ENCODE assay signal across 8 mouse cellular contexts in genomic region chr9:20642896-20643466, GRCm38 (mm10). TPM values are rescaled to one million over a fixed set of nuclear protein-coding genes. Genes with fewer than 3 reads are reported as not detected.
DNase-seq lines count a peak whose midpoint lies in the region; ATAC-seq and TF ChIP-seq lines count a peak whose summit lies in the region.

No protein-coding gene starts in this region.

- DNase-seq in MEL (ENCODE audit: low read depth, low spot score) = peak; percentile 100
- DNase-seq in c-Kit-negative CD71-positive TER-119-positive erythroid progenitor cells, embryonic 14.5 days (ENCODE audit: low read depth, low spot score) = peak; percentile 49
- DNase-seq in forebrain, embryonic 14.5 days (ENCODE audit: low spot score) = peak; percentile 93
- peak; percentile 77 for DNase-seq in heart, postnatal 25 days (ENCODE audit: low spot score)
- peak; percentile 67 to 78 for DNase-seq in layer of hippocampus, adult 2 months (ENCODE audit: low spot score in 2 of 2)
- peak; percentile 97 for DNase-seq in lung, postnatal 10 days
- peak; percentile 72 for DNase-seq in ovary, postnatal 14 days (ENCODE audit: low spot score)
- DNase-seq in urinary bladder, adult 2 months (ENCODE audit: low spot score) = peak; percentile 48

- TF ChIP-seq EP300 in MEL (IDR thresholded peaks at IDR 0.05; ENCODE audit: low read depth in 1 of 2, low read length in 2 of 2) = no peak

- peak; percentile 86 for ATAC-seq in forebrain, embryonic 14.5 days

- intact Hi-C loops in heart, postnatal 25 days (cut with DNase I) = no loop called here

- no peak overlapping the region for H3K27ac ChIP-seq in MEL (ENCODE audit: control insufficient read depth, low read depth, low read length)
- peak overlapping the region; percentile 84 for H3K27ac ChIP-seq in forebrain, embryonic 14.5 days (ENCODE audit: low read depth, low read length)
- peak overlapping the region; percentile 94; the same call in 1 of the 2 replicates for H3K27ac ChIP-seq in layer of hippocampus, adult 2 months

- no peaks in the 10 kb centered on the region for H3K9me3 ChIP-seq in MEL (replicated peaks; ENCODE audit: insufficient read depth, low read length)
- no peaks in the 10 kb centered on the region for H3K9me3 ChIP-seq in forebrain, embryonic 14.5 days (replicated peaks; ENCODE audit: control insufficient read depth, low read length)

- H3K27me3 ChIP-seq in MEL (ENCODE audit: control insufficient read depth in 1 of 2, insufficient read depth in 2 of 2, low read length in 2 of 2) = no peaks in the 10 kb centered on the region
- H3K27me3 ChIP-seq in forebrain, embryonic 14.5 days (replicated peaks; ENCODE audit: control insufficient read depth, insufficient read depth, low read length) = no peaks in the 10 kb centered on the region

- WGBS in forebrain, embryonic 14.5 days = under 1% methylated on average over 30 of the region's 30 CpGs

- peaks cover 66% of the 10 kb centered on the region for H3K79me2 ChIP-seq in MEL (ENCODE audit: control insufficient read depth, insufficient read depth, low read length, poor library complexity)

- 0 out of 6 replicates have a peak, but pooled peaks of 1 of the 3 experiments have one; percentile 2 for TF ChIP-seq CTCF in MEL (IDR thresholded peaks at IDR 0.05 in 2 of 3, conservative IDR thresholded peaks at IDR 0.05 in 1 of 3; ENCODE audit: control insufficient read depth in 1 of 3, insufficient read depth in 1 of 3, low read depth in 2 of 3, low read length in 3 of 3, poor library complexity in 1 of 3, severe bottlenecking in 1 of 3)
- peak; percentile 46 for TF ChIP-seq CTCF in layer of hippocampus, adult 2 months (conservative IDR thresholded peaks at IDR 0.05)

- H3K36me3 ChIP-seq in MEL (ENCODE audit: control insufficient read depth in 1 of 2, insufficient read depth in 2 of 2, low read length in 2 of 2) = peaks cover 10 to 24% of the 10 kb centered on the region in 2 experiments
- peaks cover 30% of the 10 kb centered on the region for H3K36me3 ChIP-seq in forebrain, embryonic 14.5 days (ENCODE audit: control insufficient read depth, insufficient read depth, low read length)

- no peak for TF ChIP-seq RAD21 in MEL (IDR thresholded peaks at IDR 0.05; ENCODE audit: low read depth, low read length)

- peak overlapping the region; percentile 83 to 93 for H3K4me3 ChIP-seq in MEL (ENCODE audit: control insufficient read depth in 1 of 2, insufficient read depth in 1 of 2, low read depth in 2 of 2, low read length in 2 of 2)
- H3K4me3 ChIP-seq in forebrain, embryonic 14.5 days (ENCODE audit: low read depth, low read length) = peak overlapping the region; percentile 86
- peak overlapping the region; percentile 94 for H3K4me3 ChIP-seq in layer of hippocampus, adult 2 months

- H3K9ac ChIP-seq in MEL (ENCODE audit: control insufficient read depth, low read depth, low read length, poor library complexity, severe bottlenecking) = peak overlapping the region; percentile 80
- peak overlapping the region; percentile 87 for H3K9ac ChIP-seq in forebrain, embryonic 14.5 days (ENCODE audit: low read length)

- TF ChIP-seq POLR2A in MEL (IDR thresholded peaks at IDR 0.05; ENCODE audit: control insufficient read depth in 1 of 2, insufficient read depth in 1 of 2, low read depth in 1 of 2, low read length in 2 of 2, poor library complexity in 1 of 2) = peak; percentile 46 to 74; a peak in 3 of 4 replicates

- peak overlapping the region; percentile 100 for H3K4me2 ChIP-seq in forebrain, embryonic 14.5 days (ENCODE audit: low read length)

- peaks cover 3 to 16% of the 10 kb centered on the region in 2 experiments for H3K4me1 ChIP-seq in MEL (ENCODE audit: control insufficient read depth in 1 of 2, insufficient read depth in 2 of 2, low read length in 2 of 2)
- H3K4me1 ChIP-seq in forebrain, embryonic 14.5 days (ENCODE audit: control insufficient read depth, insufficient read depth, low read length) = peaks cover 22% of the 10 kb centered on the region

TF ChIP-seq in MEL, 35 proteins besides CTCF, POLR2A, EP300 and RAD21:
- TF ChIP-seq TBP (IDR thresholded peaks at IDR 0.05; ENCODE audit: low read depth, low read length) = peak; percentile 78; the same call in 1 of the 2 replicates
- TF ChIP-seq CHD2 (IDR thresholded peaks at IDR 0.05; ENCODE audit: low read length) = no peak

RNA-seq across cellular contexts. Expression of gene Ubl5, which starts 0.3 kb away (rescaled TPM):
- total RNA-seq in MEL (2012; rRNA removed) = 867 and 1,103 TPM in 2 replicates
- polyA plus RNA-seq in MEL (2012; ENCODE audit: insufficient read depth in 1 of 2, insufficient read length in 2 of 2, low read depth in 1 of 2, low replicate concordance in 2 of 2, missing spikeins in 1 of 2) = 100 to 1,000 TPM in 1 of 2 experiments, not detected in 1; 850 TPM
- 468 and 550 TPM in 2 replicates for polyA plus RNA-seq in forebrain, embryonic 14.5 days (2014; fragmentation: Nextera tagmentation; extraction: Ambion mirVana)
- total RNA-seq in heart, postnatal 25 days (2021) = 100 to 1,000 TPM; 218 to 220 TPM
- total RNA-seq in layer of hippocampus, adult 2 months (2021) = 100 to 1,000 TPM; 277 to 326 TPM
- polyA plus RNA-seq in urinary bladder, adult 2 months (2012; rRNA removed) = 477 and 551 TPM in 2 replicates

RNA-seq across cellular contexts. Expression of gene Fbxl12, which starts 1.6 kb away (rescaled TPM):
- total RNA-seq in MEL (2012; rRNA removed) = 14.9 and 16.4 TPM in 2 replicates
- polyA plus RNA-seq in MEL (2012; ENCODE audit: insufficient read depth in 1 of 2, insufficient read length in 2 of 2, low read depth in 1 of 2, low replicate concordance in 2 of 2, missing spikeins in 1 of 2) = 10 to 100 TPM in 1 of 2 experiments, not detected in 1; 44.0 TPM
- polyA plus RNA-seq in forebrain, embryonic 14.5 days (2014; fragmentation: Nextera tagmentation; extraction: Ambion mirVana) = 10.3 and 12.5 TPM in 2 replicates
- total RNA-seq in heart, postnatal 25 days (2021) = 10 to 100 TPM; 10.5 to 11.5 TPM
- total RNA-seq in layer of hippocampus, adult 2 months (2021) = 10 to 100 TPM; 25.5 to 27.7 TPM
- polyA plus RNA-seq in urinary bladder, adult 2 months (2012; rRNA removed) = 35.2 and 38.0 TPM in 2 replicates

RNA-seq across cellular contexts. Expression of gene Pin1, which starts 8.9 kb away (rescaled TPM):
- total RNA-seq in MEL (2012; rRNA removed) = 179 and 202 TPM in 2 replicates
- polyA plus RNA-seq in MEL (2012; ENCODE audit: insufficient read depth in 1 of 2, insufficient read length in 2 of 2, low read depth in 1 of 2, low replicate concordance in 2 of 2, missing spikeins in 1 of 2) = 100 to 1,000 TPM; 136 to 201 TPM
- polyA plus RNA-seq in forebrain, embryonic 14.5 days (2014; fragmentation: Nextera tagmentation; extraction: Ambion mirVana) = 69.2 and 73.3 TPM in 2 replicates
- 10 to 100 TPM; 18.3 to 19.2 TPM for total RNA-seq in heart, postnatal 25 days (2021)
- 10 to 100 TPM; 32.8 to 34.0 TPM for total RNA-seq in layer of hippocampus, adult 2 months (2021)
- polyA plus RNA-seq in urinary bladder, adult 2 months (2012; rRNA removed) = 16.3 and 18.9 TPM in 2 replicates

Comparison
In these comparisons a context has a peak if more than half of its experiments do, and no peak if none do; other contexts are left out.
1. DNase-seq: peak in every context shown above with its lines; median percentile 100 in MEL; 97 in lung, postnatal 10 days; 93 in forebrain, embryonic 14.5 days; 77 in heart, postnatal 25 days; 72 in layer of hippocampus, adult 2 months; 72 in ovary, postnatal 14 days; 49 in c-Kit-negative CD71-positive TER-119-positive erythroid progenitor cells, embryonic 14.5 days; 48 in urinary bladder, adult 2 months.